Mouse (Mus musculus) brain, embryonic 14.5 days (tissue): ENCODE results near the gene Gata2.

Source experiments
- CTCF ChIP-seq: fragments of 200-500 bp; IDR thresholded peaks from 2 replicates; pipeline ENCODE4 v1.5.1; 2012; ENCODE audit warnings: inconsistent platforms, mild to moderate bottlenecking, moderate library complexity, borderline replicate concordance; ENCODE audit not compliant: insufficient read depth, insufficient read length; ENCODE audit errors: extremely low read depth
- POLR2A ChIP-seq: fragments of 200-500 bp; IDR thresholded peaks from 2 replicates; pipeline ENCODE4 v1.6.1; 2012; ENCODE audit warnings: mild to moderate bottlenecking, inconsistent platforms, borderline replicate concordance; ENCODE audit not compliant: poor library complexity, insufficient read depth, insufficient read length, severe bottlenecking; ENCODE audit errors: extremely low read depth

- TF ChIP-seq POLR2A (no peak), CTCF (no peak)
Measured at GRCm38 (mm10) chr6:88229221-88229620, 35.5 kb downstream of the Gata2 start.
